Mouse (Mus musculus): ENCODE measurements around the gene Plbd1. TPM values are rescaled to one million over a fixed set of nuclear protein-coding genes. Genes with fewer than 3 reads are reported as not detected.

The Plbd1 gene
- polyA plus RNA-seq, 1 experiment from 2014 or later, result 0.99 TPM

- no peaks in the 10 kb centered on the region for H3K36me3 ChIP-seq (ENCODE audit: control insufficient read depth, insufficient read depth, low read length)
- peak; percentile 89 for DNase-seq (ENCODE audit: low spot score)
- no peaks in the 10 kb centered on the region for H3K9me3 ChIP-seq (ENCODE audit: control insufficient read depth, low read length)
- peak; percentile 80 for ATAC-seq (replicated peaks; ENCODE audit: low FRiP score)
- WGBS, result 55% methylated on average over 17 of the region's 17 CpGs
- no peaks in the 10 kb centered on the region for H3K4me1 ChIP-seq (replicated peaks; ENCODE audit: control insufficient read depth, insufficient read depth, low read length)
- H3K4me3 ChIP-seq (ENCODE audit: low read depth, low read length), result no peak overlapping the region
- H3K27me3 ChIP-seq (ENCODE audit: control insufficient read depth, insufficient read depth, low read length), result no peaks in the 10 kb centered on the region
- H3K27ac ChIP-seq (ENCODE audit: low read depth, low read length), result no peak overlapping the region
- no peak overlapping the region for H3K9ac ChIP-seq (ENCODE audit: low read length)
- H3K4me2 ChIP-seq (ENCODE audit: low read depth, low read length, severe bottlenecking), result no peak overlapping the region
Measured at GRCm38 (mm10) chr6:136620361-136621139, 41.2 kb downstream of the Plbd1 start.

- H3K36me3 ChIP-seq (ENCODE audit: control insufficient read depth, insufficient read depth, low read length), result peaks cover 3% of the 10 kb centered on the region; the same call in 1 of the 2 replicates
- no peaks in the 10 kb centered on the region; the same call in 1 of the 2 replicates for H3K9me3 ChIP-seq (ENCODE audit: control insufficient read depth, low read length)
- no peaks in the 10 kb centered on the region for H3K4me1 ChIP-seq (replicated peaks; ENCODE audit: control insufficient read depth, insufficient read depth, low read length)
- 90% methylated on average over 3 of the region's 3 CpGs for WGBS
- H3K4me2 ChIP-seq (ENCODE audit: low read depth, low read length, severe bottlenecking), result no peak overlapping the region
- ATAC-seq (replicated peaks; ENCODE audit: low FRiP score) (no peak), DNase-seq (ENCODE audit: low spot score) (no peak)
- H3K27ac ChIP-seq (ENCODE audit: low read depth, low read length), result no peak overlapping the region
- H3K4me3 ChIP-seq (ENCODE audit: low read depth, low read length), result no peak overlapping the region
- no peak overlapping the region for H3K9ac ChIP-seq (ENCODE audit: low read length)
- no peaks in the 10 kb centered on the region for H3K27me3 ChIP-seq (ENCODE audit: control insufficient read depth, insufficient read depth, low read length)
Measured at GRCm38 (mm10) chr6:136614156-136614555, 47.6 kb downstream of the Plbd1 start.

GRCm38 (mm10) chr6:136612312-136612711, 49.4 kb downstream of the Plbd1 start:
- Histone ChIP-seq H3K27ac (ENCODE audit: low read depth, low read length) (no peak overlapping the region), H3K4me2 (ENCODE audit: low read depth, low read length, severe bottlenecking) (no peak overlapping the region), H3K36me3 (ENCODE audit: control insufficient read depth, insufficient read depth, low read length) (peaks cover 3% of the 10 kb centered on the region; the same call in 1 of the 2 replicates), H3K4me3 (ENCODE audit: low read depth, low read length) (no peak overlapping the region), H3K4me1 (replicated peaks; ENCODE audit: control insufficient read depth, insufficient read depth, low read length) (no peaks in the 10 kb centered on the region), H3K9ac (ENCODE audit: low read length) (no peak overlapping the region), H3K27me3 (ENCODE audit: control insufficient read depth, insufficient read depth, low read length) (no peaks in the 10 kb centered on the region), H3K9me3 (ENCODE audit: control insufficient read depth, low read length) (no peaks in the 10 kb centered on the region; the same call in 1 of the 2 replicates)
- ATAC-seq (replicated peaks; ENCODE audit: low FRiP score) (0 out of 2 replicates have a peak, but pooled peaks have one; percentile 32), DNase-seq (ENCODE audit: low spot score) (no peak)
- 98% methylated on average over 3 of the region's 3 CpGs for WGBS

DNA sequence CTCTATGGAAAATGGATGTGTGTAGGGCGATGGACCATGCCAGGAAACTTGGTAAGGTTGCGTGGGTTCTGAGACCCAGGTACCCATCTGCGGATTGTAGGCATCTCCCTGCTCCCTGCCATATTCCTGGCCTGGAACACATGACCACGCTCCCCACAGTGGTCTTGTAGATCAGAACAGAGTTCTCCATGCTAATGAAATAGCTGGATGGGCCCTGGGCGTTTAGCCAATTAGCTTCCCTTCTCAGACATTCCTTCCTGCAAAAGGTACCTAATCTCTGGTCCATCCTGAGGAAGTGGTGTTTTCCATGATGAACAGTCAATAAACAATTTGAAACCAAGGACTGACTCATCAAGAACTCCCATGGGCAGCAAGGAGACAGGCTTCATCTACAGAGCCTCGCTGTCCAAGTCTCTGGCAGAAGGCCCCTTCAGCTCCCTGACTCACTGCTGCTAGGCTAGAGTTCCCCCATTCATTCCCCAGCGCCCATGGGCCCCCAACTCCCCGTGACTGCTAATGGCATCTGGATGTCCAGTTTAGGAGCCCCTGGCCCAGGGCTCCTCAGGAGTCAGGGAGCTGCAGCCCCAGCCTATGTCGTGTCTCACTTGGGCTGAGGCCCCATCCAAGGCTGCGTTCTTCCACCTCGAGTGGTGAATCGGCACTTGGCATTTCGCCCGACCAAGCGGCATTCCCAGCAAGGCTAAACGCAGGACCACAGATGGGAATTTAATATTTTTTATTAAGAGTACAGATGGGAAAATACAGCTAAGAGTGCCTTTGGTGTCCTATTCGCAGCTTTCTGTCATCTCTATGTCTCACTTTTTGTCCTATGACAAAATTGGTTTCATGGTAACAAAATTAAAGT, 50.1 kb downstream of the Plbd1 start:
- Histone ChIP-seq H3K9ac (ENCODE audit: low read length) (no peak overlapping the region), H3K27ac (ENCODE audit: low read depth, low read length) (no peak overlapping the region), H3K4me3 (ENCODE audit: low read depth, low read length) (no peak overlapping the region), H3K27me3 (ENCODE audit: control insufficient read depth, insufficient read depth, low read length) (no peaks in the 10 kb centered on the region), H3K36me3 (ENCODE audit: control insufficient read depth, insufficient read depth, low read length) (peaks cover 3% of the 10 kb centered on the region; the same call in 1 of the 2 replicates), H3K4me2 (ENCODE audit: low read depth, low read length, severe bottlenecking) (no peak overlapping the region), H3K4me1 (replicated peaks; ENCODE audit: control insufficient read depth, insufficient read depth, low read length) (no peaks in the 10 kb centered on the region), H3K9me3 (ENCODE audit: control insufficient read depth, low read length) (no peaks in the 10 kb centered on the region; the same call in 1 of the 2 replicates)
- DNase-seq (ENCODE audit: low spot score) (no peak), ATAC-seq (replicated peaks; ENCODE audit: low FRiP score) (no peak)
- 96% methylated on average over 17 of the region's 17 CpGs for WGBS

- 85% methylated on average over 7 of the region's 7 CpGs for WGBS
- no peaks in the 10 kb centered on the region for H3K4me1 ChIP-seq (replicated peaks; ENCODE audit: control insufficient read depth, insufficient read depth, low read length)
- H3K9ac ChIP-seq (ENCODE audit: low read length), result no peak overlapping the region
- peaks cover 27% of the 10 kb centered on the region for H3K36me3 ChIP-seq (ENCODE audit: control insufficient read depth, insufficient read depth, low read length)
- H3K4me2 ChIP-seq (ENCODE audit: low read depth, low read length, severe bottlenecking), result no peak overlapping the region
- no peak overlapping the region for H3K4me3 ChIP-seq (ENCODE audit: low read depth, low read length)
- H3K9me3 ChIP-seq (ENCODE audit: control insufficient read depth, low read length), result no peaks in the 10 kb centered on the region
- ATAC-seq (replicated peaks; ENCODE audit: low FRiP score), result no peak
- H3K27me3 ChIP-seq (ENCODE audit: control insufficient read depth, insufficient read depth, low read length), result no peaks in the 10 kb centered on the region
- H3K27ac ChIP-seq (ENCODE audit: low read depth, low read length), result no peak overlapping the region
- no peak for DNase-seq (ENCODE audit: low spot score)
Measured at GRCm38 (mm10) chr6:136602601-136603000, 59.1 kb downstream of the Plbd1 start.

GRCm38 (mm10) chr6:136594541-136594940, 67.2 kb downstream of the Plbd1 start:
- Histone ChIP-seq H3K9ac (ENCODE audit: low read length) (no peak overlapping the region), H3K9me3 (ENCODE audit: control insufficient read depth, low read length) (no peaks in the 10 kb centered on the region), H3K4me3 (ENCODE audit: low read depth, low read length) (no peak overlapping the region), H3K36me3 (ENCODE audit: control insufficient read depth, insufficient read depth, low read length) (peaks cover 10% of the 10 kb centered on the region; the same call in 1 of the 2 replicates), H3K4me2 (ENCODE audit: low read depth, low read length, severe bottlenecking) (no peak overlapping the region), H3K4me1 (replicated peaks; ENCODE audit: control insufficient read depth, insufficient read depth, low read length) (no peaks in the 10 kb centered on the region), H3K27ac (ENCODE audit: low read depth, low read length) (no peak overlapping the region), H3K27me3 (ENCODE audit: control insufficient read depth, insufficient read depth, low read length) (no peaks in the 10 kb centered on the region)
- WGBS, result 94% methylated on average over 4 of the region's 4 CpGs
- no peak for ATAC-seq (replicated peaks; ENCODE audit: low FRiP score)
- DNase-seq (ENCODE audit: low spot score), result no peak

DNA sequence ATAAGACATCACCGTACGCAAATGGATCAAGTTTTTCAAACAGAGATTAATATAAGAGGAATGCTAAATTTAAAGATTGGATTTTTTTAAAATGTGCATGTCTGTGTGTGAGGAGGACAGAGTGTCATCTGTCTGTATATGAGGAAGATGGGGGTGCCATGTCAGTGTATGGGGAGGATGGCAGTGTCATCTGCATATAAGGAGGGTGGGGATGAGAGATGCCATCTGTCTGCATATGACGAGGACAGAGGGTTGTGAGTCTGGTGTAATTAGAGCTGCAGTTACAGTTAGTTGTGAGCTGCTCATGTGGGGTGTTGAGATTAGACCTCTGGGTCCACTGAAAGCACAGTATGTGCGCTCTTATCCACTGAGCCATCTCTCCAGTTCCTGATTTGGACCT, 71.0 kb downstream of the Plbd1 start:
- H3K27ac ChIP-seq (ENCODE audit: low read depth, low read length), result no peak overlapping the region
- 93% methylated on average over 4 of the region's 4 CpGs for WGBS
- no peaks in the 10 kb centered on the region for H3K9me3 ChIP-seq (ENCODE audit: control insufficient read depth, low read length)
- ATAC-seq (replicated peaks; ENCODE audit: low FRiP score), result no peak
- no peaks in the 10 kb centered on the region for H3K27me3 ChIP-seq (ENCODE audit: control insufficient read depth, insufficient read depth, low read length)
- H3K36me3 ChIP-seq (ENCODE audit: control insufficient read depth, insufficient read depth, low read length), result peaks cover 14% of the 10 kb centered on the region; the same call in 1 of the 2 replicates
- no peak overlapping the region for H3K4me3 ChIP-seq (ENCODE audit: low read depth, low read length)
- H3K4me2 ChIP-seq (ENCODE audit: low read depth, low read length, severe bottlenecking), result no peak overlapping the region
- no peak overlapping the region for H3K9ac ChIP-seq (ENCODE audit: low read length)
- H3K4me1 ChIP-seq (replicated peaks; ENCODE audit: control insufficient read depth, insufficient read depth, low read length), result no peaks in the 10 kb centered on the region
- DNase-seq (ENCODE audit: low spot score), result no peak

- no peak for ATAC-seq (replicated peaks; ENCODE audit: low FRiP score)
- WGBS, result 91% methylated on average over 5 of the region's 5 CpGs
- no peaks in the 10 kb centered on the region for H3K4me1 ChIP-seq (replicated peaks; ENCODE audit: control insufficient read depth, insufficient read depth, low read length)
Measured at GRCm38 (mm10) chr6:136566002-136566401, 95.7 kb downstream of the Plbd1 start.

More at GRCm38 (mm10) chr6:136566002-136566401, 95.7 kb downstream of the Plbd1 start:
- peaks cover 35% of the 10 kb centered on the region for H3K36me3 ChIP-seq (ENCODE audit: control insufficient read depth, insufficient read depth, low read length)
- H3K4me3 ChIP-seq (ENCODE audit: low read depth, low read length), result no peak overlapping the region
- no peak overlapping the region for H3K27ac ChIP-seq (ENCODE audit: low read depth, low read length)
- no peak overlapping the region for H3K4me2 ChIP-seq (ENCODE audit: low read depth, low read length, severe bottlenecking)
- DNase-seq (ENCODE audit: low spot score), result no peak
- H3K9me3 ChIP-seq (ENCODE audit: control insufficient read depth, low read length), result no peaks in the 10 kb centered on the region; the same call in 1 of the 2 replicates
- H3K9ac ChIP-seq (ENCODE audit: low read length), result no peak overlapping the region
- no peaks in the 10 kb centered on the region for H3K27me3 ChIP-seq (ENCODE audit: control insufficient read depth, insufficient read depth, low read length)
